Mouse (Mus musculus) kidney, adult 2 months (tissue): Measurements from ENCODE around the gene Scn5a.

Experiments used
- CTCF ChIP-seq: fragments of 200-500 bp; conservative IDR thresholded peaks from 2 replicates; pipeline ENCODE4 v1.5.1; 2011; ENCODE audit warnings: low read depth, mild to moderate bottlenecking, control low read depth, low read length, moderate library complexity, mixed read lengths; ENCODE audit not compliant: insufficient read depth, insufficient read length
- POLR2A ChIP-seq: fragments of 200-500 bp; IDR thresholded peaks from one replicate; pipeline ENCODE4 v1.6.1; 2011; ENCODE audit warnings: low read depth, low read length, control low read depth

DNA sequence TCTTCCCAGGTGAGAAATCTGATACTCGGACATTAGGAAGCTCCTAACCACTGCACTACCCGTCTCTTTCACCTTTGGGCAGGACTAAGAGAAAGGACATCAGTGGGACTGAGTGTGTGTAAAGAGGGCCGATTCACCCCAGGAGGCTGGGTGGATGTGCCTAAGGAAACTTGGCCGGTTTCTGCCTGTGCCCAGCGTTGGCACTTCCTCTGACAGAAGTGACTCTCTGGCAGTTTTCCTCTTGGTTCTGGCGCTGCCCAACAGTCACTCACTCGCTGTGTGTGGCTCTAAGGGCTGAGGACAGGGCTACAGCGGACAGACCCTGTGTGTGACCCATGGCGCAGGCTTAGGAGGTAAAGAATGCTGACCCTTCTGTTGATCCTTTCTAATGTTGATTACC is 8.2 kb downstream of the Scn5a start:
- TF ChIP-seq CTCF (no peak), POLR2A (no peak)
